Mouse (Mus musculus): ENCODE data around the gene Txndc16. TPM values are rescaled to one million over a fixed set of nuclear protein-coding genes. Genes with fewer than 3 reads are reported as not detected.

The Txndc16 gene
- polyA plus RNA-seq, 1 experiment from 2014 or later: 15.5 TPM

Other genes starting within 250 kb of the Txndc16 start
- 1.1 and 1.2 TPM in 2 replicates for gene Ptger2, start 232.1 kb downstream of the Txndc16 start, polyA plus RNA-seq (2014; fragmentation: Nextera tagmentation; extraction: Ambion mirVana)
- 3.6 and 4.2 TPM in 2 replicates for gene Gpr137c, start 611 bp downstream of the Txndc16 start, polyA plus RNA-seq (2014; fragmentation: Nextera tagmentation; extraction: Ambion mirVana)
- gene Ero1l, start 98.4 kb upstream of the Txndc16 start, polyA plus RNA-seq (2014; fragmentation: Nextera tagmentation; extraction: Ambion mirVana): 44.6 and 46.7 TPM in 2 replicates
- 142 and 169 TPM in 2 replicates for gene Psmc6, start 109.5 kb upstream of the Txndc16 start, polyA plus RNA-seq (2014; fragmentation: Nextera tagmentation; extraction: Ambion mirVana)
- 58.9 and 61.4 TPM in 2 replicates for gene Styx, start 130.8 kb upstream of the Txndc16 start, polyA plus RNA-seq (2014; fragmentation: Nextera tagmentation; extraction: Ambion mirVana)
- gene Gnpnat1, start 184.6 kb upstream of the Txndc16 start, polyA plus RNA-seq (2014; fragmentation: Nextera tagmentation; extraction: Ambion mirVana): 66.5 and 75.3 TPM in 2 replicates